Mouse (Mus musculus) macrophage (primary cell): ENCODE results near the gene Neurl1b. TPM values are rescaled to one million over a fixed set of nuclear protein-coding genes. Genes with fewer than 3 reads are reported as not detected.

Experiments
- H3K27ac ChIP-seq: fragments of 350-480 bp; formaldehyde crosslinking; 2 replicates; pipeline ENCODE4 v1.9.0; 2021
- H3K36me3 ChIP-seq: fragments of 350-480 bp; formaldehyde crosslinking; 2 replicates; pipeline ENCODE4 v1.9.0; 2021; ENCODE audit errors: inconsistent target
- H3K4me3 ChIP-seq: fragments of 350-480 bp; formaldehyde crosslinking; 2 replicates; pipeline ENCODE4 v1.9.0; 2021; ENCODE audit errors: inconsistent target
- H3K79me2 ChIP-seq: fragments of 350-480 bp; formaldehyde crosslinking; 2 replicates; pipeline ENCODE4 v1.9.0; 2021; ENCODE audit errors: inconsistent target
- WGBS: methylation state at CpG from one replicate; pipeline ENCODE4 v1.1.7; 2026; ENCODE audit warnings: inconsistent platforms; ENCODE audit not compliant: missing documents; 5-methylcytosine and 5-hydroxymethylcytosine counted together
- polyA plus RNA-seq: library from polyadenylated mRNA; stranded (reverse); fragments of 250-400 nt; gene quantifications from 3 replicates; pipeline ENCODE4 v1.2.4, GENCODE M21; 2018; ENCODE audit warnings: inconsistent platforms

The Neurl1b gene
- polyA plus RNA-seq, 1 experiment from 2014 or later: 0.47 TPM

GRCm38 (mm10) chr17:26452371-26452972 is 37.8 kb downstream of the Neurl1b start:
- H3K36me3 ChIP-seq: no peaks in the 10 kb centered on the region
- H3K79me2 ChIP-seq: no peaks in the 10 kb centered on the region
- 60% methylated on average over 5 of the region's 5 CpGs for WGBS
- H3K4me3 ChIP-seq: no peak overlapping the region
- H3K27ac ChIP-seq: no peak overlapping the region

- no peak overlapping the region for H3K27ac ChIP-seq
- no peak overlapping the region for H3K4me3 ChIP-seq
- no peaks in the 10 kb centered on the region for H3K36me3 ChIP-seq
- H3K79me2 ChIP-seq: no peaks in the 10 kb centered on the region
Observed at GRCm38 (mm10) chr17:26457506-26457905, 42.9 kb downstream of the Neurl1b start.

DNA sequence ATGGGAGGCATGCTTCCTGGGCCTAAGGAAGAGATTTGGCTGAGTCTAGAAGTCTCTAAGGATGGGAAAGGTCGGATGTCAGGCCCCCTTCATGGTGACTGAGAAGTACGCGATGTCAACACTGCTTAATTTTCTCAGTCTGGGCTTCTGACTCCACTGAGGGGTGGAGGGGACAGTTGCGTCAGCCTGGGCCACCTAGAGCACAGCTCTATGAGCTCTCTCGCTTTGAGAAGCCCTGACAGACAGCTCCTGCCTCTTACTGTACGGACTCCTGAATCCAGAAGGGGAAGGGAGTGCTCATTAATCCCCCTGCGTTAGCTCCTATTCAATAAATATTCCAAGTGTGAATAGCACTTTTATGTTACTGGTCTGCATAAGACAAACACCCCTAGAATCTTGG is 43.4 kb downstream of the Neurl1b start:
- Histone ChIP-seq H3K27ac (no peak overlapping the region), H3K36me3 (no peaks in the 10 kb centered on the region), H3K4me3 (no peak overlapping the region), H3K79me2 (no peaks in the 10 kb centered on the region)
- 90% methylated on average over 7 of the region's 7 CpGs for WGBS

GRCm38 (mm10) chr17:26462634-26463170 is 48.1 kb downstream of the Neurl1b start:
- no peaks in the 10 kb centered on the region for H3K36me3 ChIP-seq
- H3K4me3 ChIP-seq: no peak overlapping the region
- no peaks in the 10 kb centered on the region for H3K79me2 ChIP-seq
- no peak overlapping the region for H3K27ac ChIP-seq
- 42% methylated on average over 12 of the region's 12 CpGs for WGBS

- Histone ChIP-seq H3K4me3 (no peak overlapping the region), H3K27ac (no peak overlapping the region), H3K36me3 (no peaks in the 10 kb centered on the region), H3K79me2 (no peaks in the 10 kb centered on the region)
- 93% methylated on average over 5 of the region's 5 CpGs for WGBS
Observed at GRCm38 (mm10) chr17:26463432-26463831, 48.8 kb downstream of the Neurl1b start.

GRCm38 (mm10) chr17:26463984-26464383 is 49.4 kb downstream of the Neurl1b start:
- 79% methylated on average over 4 of the region's 4 CpGs for WGBS
- no peaks in the 10 kb centered on the region for H3K79me2 ChIP-seq
- H3K27ac ChIP-seq: no peak overlapping the region
- no peaks in the 10 kb centered on the region for H3K36me3 ChIP-seq
- no peak overlapping the region for H3K4me3 ChIP-seq

- H3K27ac ChIP-seq: no peak overlapping the region
- 91% methylated on average over 9 of the region's 9 CpGs for WGBS
- no peaks in the 10 kb centered on the region for H3K36me3 ChIP-seq
- no peaks in the 10 kb centered on the region for H3K79me2 ChIP-seq
- H3K4me3 ChIP-seq: no peak overlapping the region
Observed at GRCm38 (mm10) chr17:26464481-26464880, 49.9 kb downstream of the Neurl1b start.

- no peak overlapping the region for H3K27ac ChIP-seq
- no peaks in the 10 kb centered on the region for H3K79me2 ChIP-seq
- H3K4me3 ChIP-seq: no peak overlapping the region
- WGBS: 73% methylated on average over 7 of the region's 7 CpGs
- no peaks in the 10 kb centered on the region for H3K36me3 ChIP-seq
Observed at GRCm38 (mm10) chr17:26464972-26465371, 50.3 kb downstream of the Neurl1b start.

DNA sequence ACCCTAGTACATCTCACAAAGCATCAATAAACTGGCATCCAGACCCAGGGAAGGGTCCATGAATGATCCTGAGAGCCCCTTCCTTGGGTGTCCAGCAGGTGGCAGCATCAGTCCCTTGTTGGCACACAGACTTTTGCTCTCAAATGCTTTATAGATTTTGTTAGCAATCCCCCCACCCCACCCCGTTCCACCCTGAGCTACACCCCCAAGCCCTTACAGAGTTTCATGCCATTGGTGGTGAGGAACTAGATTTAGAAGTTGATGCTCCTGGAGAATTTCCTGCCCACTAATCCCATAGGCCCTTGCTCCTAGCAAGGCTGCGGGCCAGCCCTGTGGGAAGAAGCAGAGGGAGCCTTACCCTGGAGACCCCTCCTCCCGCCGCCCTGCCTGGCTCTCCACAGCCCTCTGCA is 52.1 kb downstream of the Neurl1b start:
- Histone ChIP-seq H3K4me3 (no peak overlapping the region), H3K27ac (no peak overlapping the region), H3K79me2 (no peaks in the 10 kb centered on the region), H3K36me3 (no peaks in the 10 kb centered on the region)
- WGBS: 47% methylated on average over 2 of the region's 4 CpGs

DNA sequence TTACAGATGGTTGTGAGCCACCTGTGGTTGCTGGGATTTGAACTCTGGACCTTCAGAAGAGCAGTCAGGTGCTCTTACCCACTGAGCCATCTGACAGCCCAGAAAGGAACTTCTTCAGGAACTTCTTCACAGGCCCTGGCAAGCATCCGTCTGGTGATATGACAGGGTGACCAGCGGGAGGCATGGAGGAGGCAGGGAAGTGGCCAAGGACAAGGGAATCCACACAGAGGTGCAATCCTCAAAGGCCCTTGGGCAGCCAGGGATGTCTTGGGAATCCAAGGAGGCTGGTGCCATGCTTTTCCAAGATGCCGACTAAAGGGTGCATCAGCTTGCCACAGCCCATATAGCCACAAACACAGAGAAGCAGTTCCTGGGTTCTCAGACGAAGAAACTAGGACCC is 53.0 kb downstream of the Neurl1b start:
- whole genome bisulfite sequencing: 80% methylated on average over 4 of the region's 4 CpGs
- Histone ChIP-seq H3K4me3 (no peak overlapping the region), H3K27ac (no peak overlapping the region), H3K36me3 (no peaks in the 10 kb centered on the region), H3K79me2 (no peaks in the 10 kb centered on the region)

- Histone ChIP-seq H3K27ac (no peak overlapping the region), H3K36me3 (no peaks in the 10 kb centered on the region), H3K79me2 (no peaks in the 10 kb centered on the region), H3K4me3 (no peak overlapping the region)
- WGBS: 90% methylated on average over 12 of the region's 13 CpGs
Observed at GRCm38 (mm10) chr17:26468102-26468894, 53.7 kb downstream of the Neurl1b start.

DNA sequence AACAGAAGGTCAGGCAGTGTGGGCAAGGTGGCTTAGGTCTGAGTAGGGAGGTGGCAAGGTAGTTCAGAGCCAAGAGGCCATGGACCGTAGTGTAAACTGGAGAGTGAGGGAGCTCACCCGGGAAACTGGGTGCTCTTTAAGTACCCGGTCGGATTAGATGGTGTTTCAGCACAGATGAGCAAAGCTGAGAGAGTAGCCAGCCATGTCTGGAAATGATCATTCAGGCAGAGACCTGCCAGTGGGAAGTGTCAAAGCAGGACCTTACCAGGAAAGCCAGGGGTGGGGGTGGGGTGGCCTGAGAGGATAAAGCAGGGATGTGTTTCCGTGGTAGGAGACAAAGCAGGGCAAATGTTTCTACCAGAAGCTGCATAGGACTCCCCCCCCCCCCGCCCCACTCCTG is 62.2 kb downstream of the Neurl1b start:
- WGBS: 90% methylated on average over 6 of the region's 6 CpGs
- H3K4me3 ChIP-seq: no peak overlapping the region
- H3K36me3 ChIP-seq: no peaks in the 10 kb centered on the region
- no peak overlapping the region for H3K27ac ChIP-seq
- H3K79me2 ChIP-seq: no peaks in the 10 kb centered on the region

DNA sequence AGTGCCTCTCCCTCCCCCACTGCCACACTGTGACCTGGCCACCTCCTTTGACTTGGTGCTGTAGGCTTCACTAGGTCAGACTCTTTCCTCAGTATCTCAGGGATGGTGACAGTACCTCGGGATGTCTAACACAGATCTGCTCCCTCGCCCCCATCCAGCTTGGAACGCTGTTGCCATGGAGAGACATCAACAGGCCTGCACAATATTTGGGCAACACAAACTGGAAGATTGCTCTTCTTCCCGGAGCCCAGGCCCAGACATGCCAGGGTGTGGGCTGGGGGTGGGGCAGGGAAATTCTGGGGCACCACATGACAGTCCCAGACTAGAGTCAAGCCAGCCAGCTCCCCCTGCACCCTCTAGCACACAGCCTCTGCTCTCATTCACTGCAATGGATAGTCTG is 64.0 kb downstream of the Neurl1b start:
- H3K36me3 ChIP-seq: no peaks in the 10 kb centered on the region
- no peak overlapping the region for H3K4me3 ChIP-seq
- H3K79me2 ChIP-seq: no peaks in the 10 kb centered on the region
- WGBS: 90% methylated on average over 4 of the region's 4 CpGs
- no peak overlapping the region for H3K27ac ChIP-seq

DNA sequence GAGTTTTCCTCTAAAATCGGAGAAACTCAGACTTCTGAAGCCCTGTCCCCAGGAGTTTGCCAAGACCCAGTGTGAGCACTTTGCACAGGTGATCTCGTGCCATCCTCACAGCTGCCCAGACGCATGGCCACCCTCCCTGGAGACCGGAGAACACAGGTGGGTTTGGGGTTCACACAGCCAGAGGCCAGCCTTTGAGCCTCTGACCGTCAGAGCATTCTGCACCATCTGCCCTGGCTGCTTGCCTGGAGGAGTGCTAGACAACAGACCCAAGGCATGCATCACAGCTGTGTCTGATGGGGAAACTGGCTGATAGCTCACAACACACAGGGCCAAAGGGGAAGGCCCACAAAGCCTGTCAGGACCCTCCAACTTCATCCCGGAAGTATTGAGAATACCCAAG is 65.0 kb downstream of the Neurl1b start:
- 97% methylated on average over 6 of the region's 6 CpGs for WGBS
- Histone ChIP-seq H3K4me3 (no peak overlapping the region), H3K79me2 (no peaks in the 10 kb centered on the region), H3K27ac (no peak overlapping the region), H3K36me3 (no peaks in the 10 kb centered on the region)

GRCm38 (mm10) chr17:26480956-26481355 is 66.3 kb downstream of the Neurl1b start:
- 63% methylated on average over 4 of the region's 4 CpGs for WGBS
- Histone ChIP-seq H3K36me3 (no peaks in the 10 kb centered on the region), H3K79me2 (no peaks in the 10 kb centered on the region), H3K27ac (no peak overlapping the region), H3K4me3 (no peak overlapping the region)
